Mouse (Mus musculus): ENCODE results near the gene Rars.

DNA sequence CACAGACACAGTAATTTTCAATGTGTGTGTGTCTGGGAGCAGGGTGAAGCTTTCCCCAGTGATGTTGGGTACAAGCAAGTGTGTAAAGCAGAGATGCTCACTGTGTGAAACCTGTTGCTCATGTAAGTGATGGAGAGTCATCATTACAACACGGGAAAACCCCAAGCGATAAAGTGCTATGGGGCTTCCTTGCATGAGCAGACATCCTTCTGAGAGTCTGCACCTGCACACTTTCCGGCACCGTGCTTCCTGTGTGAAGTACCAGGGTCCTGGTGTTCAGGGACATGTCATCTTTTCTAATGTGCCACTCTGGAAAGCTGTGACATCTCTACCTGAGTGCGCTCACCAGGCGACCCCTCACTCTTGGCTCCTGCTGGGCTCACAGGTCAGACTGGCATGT lies 48.5 kb upstream of the Rars start:
- TF ChIP-seq ELF1 (IDR thresholded peaks at IDR 0.05; ENCODE audit: low read depth, low read length), result no peak
- TF ChIP-seq CHD1 (IDR thresholded peaks at IDR 0.05; ENCODE audit: low read depth, low read length), result no peak
- no peak for TF ChIP-seq CTCF (conservative IDR thresholded peaks at IDR 0.05 in 1 of 2, IDR thresholded peaks at IDR 0.05 in 1 of 2; ENCODE audit: low read depth in 2 of 2, low read length in 2 of 2)
- TF ChIP-seq ZC3H11A (IDR thresholded peaks at IDR 0.05; ENCODE audit: low read depth, low read length), result no peak
- TF ChIP-seq TBP (conservative IDR thresholded peaks at IDR 0.05; ENCODE audit: low read depth, low read length), result no peak
- TF ChIP-seq RAD21 (IDR thresholded peaks at IDR 0.05; ENCODE audit: low read depth, low read length), result no peak
- TF ChIP-seq POLR2A (IDR thresholded peaks at IDR 0.05; ENCODE audit: low read depth, low read length), result no peak
- TF ChIP-seq ZMIZ1 (IDR thresholded peaks at IDR 0.05; ENCODE audit: low read depth, low read length), result no peak
- no peak for TF ChIP-seq USF1 (IDR thresholded peaks at IDR 0.05; ENCODE audit: low read depth, low read length)
- TF ChIP-seq MYC (IDR thresholded peaks at IDR 0.05; ENCODE audit: low read depth, low read length), result peak; percentile 19; the same call in 1 of the 2 replicates
- peak; percentile 20; the same call in 1 of the 2 replicates for TF ChIP-seq MAX (IDR thresholded peaks at IDR 0.05; ENCODE audit: low read length)
- no peak for TF ChIP-seq POLR2AphosphoS2 (IDR thresholded peaks at IDR 0.05; ENCODE audit: low read depth, low read length)
- TF ChIP-seq MAZ (IDR thresholded peaks at IDR 0.05; ENCODE audit: low read depth, low read length), result no peak
